38 mouse cellular contexts compared by ENCODE assay signal in the genomic region with DNA sequence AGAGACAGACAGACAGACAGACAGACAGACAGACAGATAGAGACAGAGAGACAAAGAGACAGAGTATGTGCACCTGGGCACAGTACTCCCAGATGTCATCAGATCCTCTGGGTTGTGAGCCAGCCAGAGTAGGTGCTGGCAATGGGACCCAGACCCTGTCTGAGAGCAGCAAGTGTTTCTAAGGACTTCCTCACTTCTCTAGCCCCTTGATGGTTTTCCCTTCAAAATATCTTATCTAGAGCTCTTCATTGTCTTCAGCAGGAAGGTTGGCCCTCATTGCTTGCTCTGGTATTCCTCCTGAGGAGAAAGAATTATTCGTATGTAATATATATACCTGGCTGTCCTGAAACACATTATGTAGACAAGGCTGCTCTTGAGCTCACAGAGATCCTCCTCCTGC. TPM values are rescaled to one million over a fixed set of nuclear protein-coding genes. Genes with fewer than 3 reads are reported as not detected.
"Had no signal": no experiment of that assay in that cellular context is flagged by ENCODE, and none has a peak within 500 bp of the region (broad histone marks: within the 10 kb centered on the region; RNA-seq: fewer than 3 reads in every experiment).

No protein-coding gene starts in this region.

- H3K4me3 ChIP-seq: embryonic facial prominence, embryonic 10.5 days; embryonic facial prominence, embryonic 12.5 days; embryonic facial prominence, embryonic 13.5 days; embryonic facial prominence, embryonic 15.5 days; erythroblast, embryonic 14.5 days; forebrain, embryonic 10.5 days; forebrain, embryonic 12.5 days; forebrain, embryonic 13.5 days; forebrain, embryonic 15.5 days; gastrocnemius, adult 2 months; heart, adult 2 months had no signal

- H3K27me3 ChIP-seq: embryonic facial prominence, embryonic 12.5 days; embryonic facial prominence, embryonic 13.5 days; embryonic facial prominence, embryonic 15.5 days; forebrain, embryonic 13.5 days; forebrain, embryonic 15.5 days had no signal

- H3K27ac ChIP-seq: embryonic facial prominence, embryonic 10.5 days; embryonic facial prominence, embryonic 12.5 days; embryonic facial prominence, embryonic 13.5 days; embryonic facial prominence, embryonic 15.5 days; forebrain, embryonic 10.5 days; forebrain, embryonic 12.5 days; forebrain, embryonic 13.5 days; forebrain, embryonic 15.5 days; gastrocnemius, adult 2 months; heart, adult 2 months had no signal

- DNase-seq: cerebellum, adult 9-11 months; cerebellum, postnatal 10 days; cerebellum, postnatal 14 days; cerebellum, postnatal 25 days; cerebellum, postnatal 36 days; embryo, embryonic 11 days; forebrain, postnatal 0 days; gastrocnemius, adult 2 months; gastrocnemius, postnatal 10 days; gastrocnemius, postnatal 14 days; gastrocnemius, postnatal 25 days; gastrocnemius, postnatal 36 days; heart, adult 18-20 months; heart, adult 2 months had no signal

- H3K36me3 ChIP-seq: embryonic facial prominence, embryonic 10.5 days; embryonic facial prominence, embryonic 12.5 days; embryonic facial prominence, embryonic 13.5 days; embryonic facial prominence, embryonic 15.5 days; forebrain, embryonic 10.5 days; forebrain, embryonic 12.5 days; forebrain, embryonic 15.5 days had no signal

- H3K4me1 ChIP-seq: embryonic facial prominence, embryonic 15.5 days had no signal

- H3K9ac ChIP-seq: embryonic facial prominence, embryonic 12.5 days; embryonic facial prominence, embryonic 13.5 days; embryonic facial prominence, embryonic 15.5 days; forebrain, embryonic 12.5 days; forebrain, embryonic 13.5 days; forebrain, embryonic 15.5 days; forebrain, postnatal 0 days had no signal

- H3K9me3 ChIP-seq: embryonic facial prominence, embryonic 10.5 days; embryonic facial prominence, embryonic 12.5 days; embryonic facial prominence, embryonic 13.5 days; embryonic facial prominence, embryonic 15.5 days; forebrain, embryonic 10.5 days; forebrain, embryonic 12.5 days; forebrain, embryonic 13.5 days; forebrain, embryonic 15.5 days had no signal

RNA-seq across cellular contexts. Expression of a gene that starts 14.2 kb away (rescaled TPM):
- total RNA-seq: common myeloid progenitor, adult 5-6 weeks; gastrocnemius, adult 18-20 months; gastrocnemius, adult 2 months; gastrocnemius, adult 8-10 months; gastrocnemius, postnatal 10 days; gastrocnemius, postnatal 14 days; gastrocnemius, postnatal 25 days; gastrocnemius, postnatal 4 days; granulocyte monocyte progenitor cell, adult 5-6 weeks; heart, adult 18-20 months had no signal
- polyA plus RNA-seq: erythroblast, embryonic 14.5 days had no signal

RNA-seq across cellular contexts. Expression of a gene that starts 18.0 kb away (rescaled TPM):
- total RNA-seq: common myeloid progenitor, adult 5-6 weeks; forebrain, postnatal 0 days; gastrocnemius, adult 18-20 months; gastrocnemius, adult 2 months; gastrocnemius, adult 8-10 months; gastrocnemius, postnatal 10 days; gastrocnemius, postnatal 14 days; gastrocnemius, postnatal 25 days; gastrocnemius, postnatal 36 days; gastrocnemius, postnatal 4 days; granulocyte monocyte progenitor cell, adult 5-6 weeks; heart, adult 18-20 months; heart, adult 2 months; heart, adult 8-10 months had no signal
- polyA plus RNA-seq: cortical plate, adult 2 months; embryonic facial prominence, embryonic 10.5 days; embryonic facial prominence, embryonic 11.5 days; embryonic facial prominence, embryonic 12.5 days; embryonic facial prominence, embryonic 13.5 days; embryonic facial prominence, embryonic 14.5 days; embryonic facial prominence, embryonic 15.5 days; erythroblast, embryonic 14.5 days; forebrain, embryonic 10.5 days; forebrain, embryonic 11.5 days; forebrain, embryonic 12.5 days; forebrain, embryonic 13.5 days; forebrain, embryonic 14.5 days; forebrain, embryonic 15.5 days; forebrain, embryonic 16.5 days; forebrain, postnatal 0 days; frontal cortex, adult 2 months; gonadal fat pad, adult 2 months; heart, adult 2 months; heart, embryonic 11.5 days had no signal
